21 mouse cellular contexts compared by ENCODE assay signal in genomic region chr7:123126056-123126455, GRCm38 (mm10). TPM values are rescaled to one million over a fixed set of nuclear protein-coding genes. Genes with fewer than 3 reads are reported as not detected.
A peak's percentile ranks its signal among the peaks of the same experiment; 100 is the strongest.
DNase-seq lines count a peak whose midpoint lies in the region; ATAC-seq and TF ChIP-seq lines count a peak whose summit lies in the region.
"Had no signal": no experiment of that assay in that cellular context is flagged by ENCODE, and none has a peak within 500 bp of the region (broad histone marks: within the 10 kb centered on the region; RNA-seq: fewer than 3 reads in every experiment).

No protein-coding gene starts in this region.

- peaks cover 36% of the 10 kb centered on the region for H3K4me1 ChIP-seq in heart, embryonic 10.5 days
- no peaks in the 10 kb centered on the region for H3K4me1 ChIP-seq in hindbrain, postnatal 0 days (ENCODE audit: insufficient read depth, low read length)
- H3K4me1 ChIP-seq in hindbrain, embryonic 11.5 days (replicated peaks; ENCODE audit: control insufficient read depth, insufficient read depth, low read length), result no peaks in the 10 kb centered on the region
- peaks cover 25% of the 10 kb centered on the region for H3K4me1 ChIP-seq in midbrain, embryonic 10.5 days
- H3K4me1 ChIP-seq in midbrain, embryonic 11.5 days (ENCODE audit: control insufficient read depth, insufficient read depth, low read length), result peaks cover 3% of the 10 kb centered on the region; the same call in 1 of the 2 replicates
- H3K4me1 ChIP-seq in midbrain, embryonic 16.5 days (ENCODE audit: control insufficient read depth, insufficient read depth, low read length), result peaks cover 45% of the 10 kb centered on the region

- TF ChIP-seq CTCF in hindbrain, postnatal 0 days (IDR thresholded peaks at IDR 0.05; ENCODE audit: low read depth), result no peak

- H3K27me3 ChIP-seq in heart, embryonic 10.5 days (ENCODE audit: insufficient read depth, poor library complexity, severe bottlenecking), result no peaks in the 10 kb centered on the region
- no peaks in the 10 kb centered on the region for H3K27me3 ChIP-seq in hindbrain, postnatal 0 days (ENCODE audit: insufficient read depth, low read length)
- no peaks in the 10 kb centered on the region for H3K27me3 ChIP-seq in hindbrain, embryonic 11.5 days (ENCODE audit: control insufficient read depth, insufficient read depth, low read length)
- H3K27me3 ChIP-seq in midbrain, embryonic 10.5 days (ENCODE audit: low read depth, poor library complexity, severe bottlenecking), result no peaks in the 10 kb centered on the region
- H3K27me3 ChIP-seq in midbrain, embryonic 11.5 days (ENCODE audit: control insufficient read depth, insufficient read depth, low read length), result no peaks in the 10 kb centered on the region
- H3K27me3 ChIP-seq in midbrain, embryonic 16.5 days (ENCODE audit: control insufficient read depth, insufficient read depth, low read depth, low read length), result no peaks in the 10 kb centered on the region
- H3K27me3 ChIP-seq: hindbrain, embryonic 13.5 days; intestine, embryonic 15.5 days; limb, embryonic 12.5 days had no signal

- intact Hi-C loops in heart, postnatal 14 days (cut with DNase I), result no loop called here

- peak overlapping the region; percentile 70; the same call in 1 of the 2 replicates for H3K4me2 ChIP-seq in hindbrain, postnatal 0 days (ENCODE audit: low read depth, low read length)
- H3K4me2 ChIP-seq in hindbrain, embryonic 11.5 days (replicated peaks; ENCODE audit: low read depth, low read length), result no peak overlapping the region
- no peak overlapping the region for H3K4me2 ChIP-seq in midbrain, embryonic 11.5 days
- 0 out of 2 replicates have a peak overlapping the region, but pooled peaks have one; percentile 11 for H3K4me2 ChIP-seq in midbrain, embryonic 16.5 days (ENCODE audit: low read length)

- peak; percentile 38 for DNase-seq in heart, embryonic 10.5 days (ENCODE audit: low spot score)
- no peak for DNase-seq in heart, postnatal 14 days
- no peak for DNase-seq in hindbrain, postnatal 0 days (ENCODE audit: low spot score)
- DNase-seq in hindbrain, embryonic 11.5 days (ENCODE audit: low spot score), result no peak
- no peak for DNase-seq in midbrain, embryonic 10.5 days (ENCODE audit: low spot score)
- no peak for DNase-seq in midbrain, embryonic 11.5 days (ENCODE audit: low spot score, missing footprints)
- DNase-seq in adrenal gland, postnatal 10 days, result no peak
- DNase-seq: adrenal gland, postnatal 36 days; cerebellum, adult 9-10 months; kidney, adult 9 months; kidney, postnatal 25 days; lung, adult 18-20 months; lung, postnatal 10 days; thymus, adult 2 months; thymus, postnatal 4 days had no signal

- no peak overlapping the region for H3K9ac ChIP-seq in hindbrain, postnatal 0 days (replicated peaks; ENCODE audit: low read length)
- no peak overlapping the region for H3K9ac ChIP-seq in hindbrain, embryonic 11.5 days (ENCODE audit: low read depth, low read length)
- H3K9ac ChIP-seq in midbrain, embryonic 11.5 days (ENCODE audit: low read length), result no peak overlapping the region
- H3K9ac ChIP-seq in midbrain, embryonic 16.5 days (ENCODE audit: low read depth, low read length), result no peak overlapping the region
- H3K9ac ChIP-seq: forebrain, embryonic 13.5 days; hindbrain, embryonic 13.5 days; intestine, embryonic 15.5 days; limb, embryonic 12.5 days had no signal

- no peak overlapping the region for H3K4me3 ChIP-seq in heart, embryonic 10.5 days
- H3K4me3 ChIP-seq in hindbrain, postnatal 0 days (ENCODE audit: low read length), result no peak overlapping the region
- H3K4me3 ChIP-seq in hindbrain, embryonic 11.5 days (ENCODE audit: low read depth, low read length), result no peak overlapping the region
- 0 out of 2 replicates have a peak overlapping the region, but pooled peaks have one; percentile 98 for H3K4me3 ChIP-seq in midbrain, embryonic 10.5 days
- H3K4me3 ChIP-seq in midbrain, embryonic 11.5 days (ENCODE audit: low read depth, low read length), result no peak overlapping the region
- no peak overlapping the region for H3K4me3 ChIP-seq in midbrain, embryonic 16.5 days (ENCODE audit: low read depth, low read length)
- H3K4me3 ChIP-seq: forebrain, embryonic 13.5 days; intestine, embryonic 15.5 days had no signal

- ATAC-seq in hindbrain, postnatal 0 days, result no peak
- no peak for ATAC-seq in hindbrain, embryonic 11.5 days (ENCODE audit: low FRiP score)
- no peak for ATAC-seq in midbrain, embryonic 11.5 days (ENCODE audit: low FRiP score)
- no peak for ATAC-seq in midbrain, embryonic 16.5 days
- ATAC-seq: forebrain, embryonic 13.5 days; intestine, embryonic 15.5 days had no signal

- H3K36me3 ChIP-seq in heart, embryonic 10.5 days, result peaks cover 13% of the 10 kb centered on the region
- no peaks in the 10 kb centered on the region for H3K36me3 ChIP-seq in hindbrain, postnatal 0 days (ENCODE audit: insufficient read depth, low read length)
- H3K36me3 ChIP-seq in hindbrain, embryonic 11.5 days (ENCODE audit: control insufficient read depth, insufficient read depth, low read length), result no peaks in the 10 kb centered on the region
- H3K36me3 ChIP-seq in midbrain, embryonic 10.5 days, result peaks cover 40% of the 10 kb centered on the region
- no peaks in the 10 kb centered on the region for H3K36me3 ChIP-seq in midbrain, embryonic 11.5 days (ENCODE audit: control insufficient read depth, insufficient read depth, low read length)
- H3K36me3 ChIP-seq in midbrain, embryonic 16.5 days (ENCODE audit: control insufficient read depth, insufficient read depth, low read length), result no peaks in the 10 kb centered on the region
- H3K36me3 ChIP-seq: intestine, embryonic 15.5 days had no signal

- no peaks in the 10 kb centered on the region for H3K9me3 ChIP-seq in heart, embryonic 10.5 days
- no peaks in the 10 kb centered on the region for H3K9me3 ChIP-seq in hindbrain, postnatal 0 days (ENCODE audit: low read length)
- H3K9me3 ChIP-seq in hindbrain, embryonic 11.5 days (ENCODE audit: control insufficient read depth, low read length), result no peaks in the 10 kb centered on the region
- H3K9me3 ChIP-seq in midbrain, embryonic 10.5 days (replicated peaks), result no peaks in the 10 kb centered on the region
- H3K9me3 ChIP-seq in midbrain, embryonic 11.5 days (ENCODE audit: control insufficient read depth, low read length), result no peaks in the 10 kb centered on the region
- no peaks in the 10 kb centered on the region for H3K9me3 ChIP-seq in midbrain, embryonic 16.5 days (replicated peaks; ENCODE audit: control insufficient read depth, low read length, poor library complexity, severe bottlenecking)
- H3K9me3 ChIP-seq: forebrain, embryonic 13.5 days; hindbrain, embryonic 13.5 days; intestine, embryonic 15.5 days; limb, embryonic 12.5 days had no signal

- H3K27ac ChIP-seq in heart, embryonic 10.5 days, result no peak overlapping the region
- H3K27ac ChIP-seq in hindbrain, postnatal 0 days, result no peak overlapping the region
- H3K27ac ChIP-seq in hindbrain, embryonic 11.5 days (ENCODE audit: low read depth, low read length), result no peak overlapping the region
- no peak overlapping the region for H3K27ac ChIP-seq in midbrain, embryonic 10.5 days (replicated peaks)
- H3K27ac ChIP-seq in midbrain, embryonic 11.5 days (ENCODE audit: low read depth, low read length), result no peak overlapping the region
- H3K27ac ChIP-seq in midbrain, embryonic 16.5 days (ENCODE audit: low read length), result no peak overlapping the region
- H3K27ac ChIP-seq: forebrain, embryonic 13.5 days; hindbrain, embryonic 13.5 days; intestine, embryonic 15.5 days; limb, embryonic 12.5 days; stomach, postnatal 0 days had no signal

- 46% methylated on average over 4 of the region's 4 CpGs for WGBS in heart, embryonic 10.5 days
- WGBS in hindbrain, postnatal 0 days, result 51% methylated on average over 4 of the region's 4 CpGs
- 71% methylated on average over 4 of the region's 4 CpGs for WGBS in hindbrain, embryonic 11.5 days
- WGBS in midbrain, embryonic 10.5 days, result 76% methylated on average over 4 of the region's 4 CpGs
- 66% methylated on average over 4 of the region's 4 CpGs for WGBS in midbrain, embryonic 11.5 days
- 56% methylated on average over 4 of the region's 4 CpGs for WGBS in midbrain, embryonic 16.5 days

RNA-seq across cellular contexts. Expression of gene Tnrc6a, which starts 2.4 kb away (rescaled TPM):
- polyA plus RNA-seq in heart, embryonic 10.5 days (2016; fragmentation: Nextera tagmentation; extraction: Ambion mirVana), result 39.9 and 51.2 TPM in 2 replicates
- total RNA-seq in heart, postnatal 14 days (2021), result 10 to 100 TPM; 42.7 to 45.6 TPM
- 48.5 and 51.3 TPM in 2 replicates for total RNA-seq in hindbrain, postnatal 0 days (2014; rRNA removed)
- 62.1 and 65.5 TPM in 2 replicates for polyA plus RNA-seq in hindbrain, postnatal 0 days (2015; fragmentation: Nextera tagmentation; extraction: Ambion mirVana)
- polyA plus RNA-seq in hindbrain, embryonic 11.5 days (2014; fragmentation: Nextera tagmentation; extraction: Ambion mirVana), result 44.0 and 61.3 TPM in 2 replicates
- polyA plus RNA-seq in midbrain, embryonic 10.5 days (2016; fragmentation: Nextera tagmentation; extraction: Ambion mirVana), result 57.2 and 58.2 TPM in 2 replicates
- 44.7 and 57.8 TPM in 2 replicates for polyA plus RNA-seq in midbrain, embryonic 11.5 days (2014; fragmentation: Nextera tagmentation; extraction: Ambion mirVana)
- 44.7 and 50.8 TPM in 2 replicates for polyA plus RNA-seq in midbrain, embryonic 16.5 days (2015; fragmentation: Nextera tagmentation; extraction: Ambion mirVana)
- 10 to 100 TPM; 32.9 to 57.8 TPM for total RNA-seq in adrenal gland, postnatal 10 days (2021)

Comparison
In these comparisons a context has a peak if more than half of its experiments do, and no peak if none do; other contexts are left out.
1. H3K4me2 ChIP-seq: peak in hindbrain, postnatal 0 days (single experiment) and midbrain, embryonic 16.5 days (single experiment); none in hindbrain, embryonic 11.5 days (single experiment) and midbrain, embryonic 11.5 days (single experiment).